Mouse (Mus musculus): ENCODE measurements around the gene Lsamp. TPM values are rescaled to one million over a fixed set of nuclear protein-coding genes. Genes with fewer than 3 reads are reported as not detected.
"Not testable (repeated sequence)": the region's sequence is repeated elsewhere in the genome, so short reads cannot be mapped to it uniquely, and the experiment has no call there.

Gene Lsamp
- total RNA-seq, 2 experiments from 2014 or later, result not detected

- ATAC-seq (ENCODE audit: poor library complexity, severe bottlenecking), result no peak
Observed at GRCm38 (mm10) chr16:41976897-41977296, 1992.7 kb downstream of the Lsamp start.

GRCm38 (mm10) chr16:41996956-41997355 lies 2012.8 kb downstream of the Lsamp start:
- no peak for ATAC-seq (ENCODE audit: poor library complexity, severe bottlenecking)

GRCm38 (mm10) chr16:42002925-42003324 lies 2018.8 kb downstream of the Lsamp start:
- ATAC-seq (ENCODE audit: poor library complexity, severe bottlenecking), result no peak

DNA sequence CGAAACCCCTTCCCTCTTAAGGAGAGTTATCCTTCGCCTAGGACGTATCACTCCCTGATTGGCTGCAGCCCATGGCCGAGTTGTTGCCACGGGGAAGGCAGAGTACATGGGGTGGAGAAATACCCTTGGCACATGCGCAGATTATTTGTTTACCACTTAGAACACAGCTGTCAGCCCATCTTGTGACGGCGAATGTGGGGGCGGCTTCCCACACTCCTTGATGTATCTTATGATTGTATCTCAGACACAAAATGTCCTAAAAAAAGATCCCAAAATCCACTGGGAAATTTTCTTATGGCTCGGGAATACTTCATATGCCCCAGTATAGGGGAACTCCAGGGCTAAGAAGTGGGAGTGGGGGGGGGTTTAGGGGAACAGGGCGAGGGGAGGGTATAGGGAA lies 2019.3 kb downstream of the Lsamp start:
- not testable (repeated sequence) for ATAC-seq (ENCODE audit: poor library complexity, severe bottlenecking)

DNA sequence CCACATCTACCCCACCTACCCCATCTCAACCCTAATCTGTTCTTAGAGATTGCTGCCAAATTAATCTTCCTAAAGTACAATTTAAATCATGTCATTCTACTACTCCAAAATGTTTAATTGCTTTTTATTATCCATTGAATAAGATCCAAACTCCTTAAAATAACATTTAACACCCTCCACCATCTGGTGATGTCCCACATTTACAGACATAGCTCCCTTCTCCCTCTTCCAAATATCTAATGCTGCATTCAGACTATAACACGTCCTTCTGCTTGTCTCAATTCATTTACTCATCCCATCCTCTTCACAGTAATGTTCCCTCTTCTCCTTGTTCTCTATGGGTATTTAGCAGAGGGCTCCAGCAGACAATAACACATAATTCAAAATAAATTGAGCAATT lies 2020.0 kb downstream of the Lsamp start:
- no peak for ATAC-seq (ENCODE audit: poor library complexity, severe bottlenecking)

DNA sequence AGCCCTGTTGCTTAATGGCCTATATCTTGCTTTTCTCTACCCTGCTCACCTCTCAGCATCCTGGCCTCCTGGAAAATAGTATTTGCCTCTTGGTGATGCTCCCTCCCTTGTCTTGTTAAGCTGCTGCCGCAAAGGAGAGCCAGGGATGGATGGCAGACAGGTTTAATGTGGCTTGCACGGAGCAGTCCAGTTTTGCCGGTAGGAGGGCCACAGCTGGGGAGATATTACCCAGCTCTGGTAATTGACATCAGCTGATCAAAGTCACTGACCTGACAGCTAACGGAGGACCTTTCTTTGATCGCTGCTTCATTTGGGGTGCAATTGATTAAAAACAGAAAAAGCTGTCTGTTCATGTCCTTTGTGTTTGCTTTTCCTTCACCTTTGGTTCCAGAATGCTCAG lies 2030.8 kb downstream of the Lsamp start:
- no peak for ATAC-seq (ENCODE audit: poor library complexity, severe bottlenecking)

DNA sequence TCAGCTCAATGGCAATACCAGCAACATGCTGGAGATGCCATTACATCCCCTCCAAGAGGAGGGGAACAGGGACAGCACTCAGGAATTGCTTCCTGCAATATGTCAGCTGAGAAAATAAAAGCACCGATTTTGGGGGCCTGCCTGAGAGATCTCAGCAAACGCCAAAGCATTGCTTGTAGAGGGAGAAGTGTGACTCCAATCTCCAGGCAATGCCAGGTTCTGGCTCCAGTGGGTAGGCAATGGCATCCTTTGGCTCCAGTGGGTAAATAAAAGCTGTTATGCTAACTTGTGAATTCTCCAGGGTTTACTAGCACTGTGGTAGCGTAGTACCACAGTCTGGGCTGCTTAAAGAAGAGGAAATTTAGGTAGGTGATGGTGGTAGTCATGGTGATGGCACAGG lies 2031.3 kb downstream of the Lsamp start:
- no peak for ATAC-seq (ENCODE audit: poor library complexity, severe bottlenecking)

- ATAC-seq (ENCODE audit: poor library complexity, severe bottlenecking), result no peak
Observed at GRCm38 (mm10) chr16:42016791-42017643, 2032.9 kb downstream of the Lsamp start.

DNA sequence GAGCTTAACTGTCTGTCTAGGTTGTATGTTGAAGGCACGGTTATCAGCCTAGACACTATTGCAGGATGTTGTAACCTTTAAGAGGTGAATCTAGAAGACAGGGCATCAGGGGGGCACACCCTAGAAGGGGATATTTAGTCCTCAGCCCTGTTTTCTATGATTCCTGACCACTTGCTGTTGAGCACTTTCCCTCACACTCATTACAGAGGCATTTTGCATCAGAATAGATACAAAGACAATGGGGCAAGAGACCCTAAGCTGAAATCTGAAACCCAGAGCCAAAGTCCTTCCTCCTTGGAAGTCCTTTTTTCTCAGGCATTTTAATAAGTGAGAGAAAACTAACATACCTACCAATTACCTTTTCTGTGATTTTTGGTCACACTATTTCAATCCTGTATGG lies 2038.4 kb downstream of the Lsamp start:
- no peak for ATAC-seq (ENCODE audit: poor library complexity, severe bottlenecking)

DNA sequence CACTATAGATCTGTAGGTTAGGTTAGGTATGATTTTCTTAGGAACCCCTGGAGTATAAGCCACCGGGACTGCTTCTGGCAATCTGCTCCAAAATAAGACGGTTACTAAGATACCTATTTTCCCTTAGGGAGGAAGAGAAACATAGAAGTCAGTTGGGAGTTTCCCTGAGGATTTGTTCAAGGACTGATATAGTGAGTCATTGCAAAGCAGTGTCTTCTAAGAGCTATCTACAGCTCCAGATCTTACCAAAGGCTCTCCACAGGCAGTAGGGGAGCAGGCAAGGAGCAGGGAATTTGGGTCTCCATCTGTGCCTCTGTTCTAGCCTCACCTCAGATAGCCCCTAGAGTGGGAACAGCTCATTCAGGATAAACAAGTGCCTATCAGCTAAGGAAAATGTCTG lies 2047.9 kb downstream of the Lsamp start:
- no peak for ATAC-seq (ENCODE audit: poor library complexity, severe bottlenecking)

DNA sequence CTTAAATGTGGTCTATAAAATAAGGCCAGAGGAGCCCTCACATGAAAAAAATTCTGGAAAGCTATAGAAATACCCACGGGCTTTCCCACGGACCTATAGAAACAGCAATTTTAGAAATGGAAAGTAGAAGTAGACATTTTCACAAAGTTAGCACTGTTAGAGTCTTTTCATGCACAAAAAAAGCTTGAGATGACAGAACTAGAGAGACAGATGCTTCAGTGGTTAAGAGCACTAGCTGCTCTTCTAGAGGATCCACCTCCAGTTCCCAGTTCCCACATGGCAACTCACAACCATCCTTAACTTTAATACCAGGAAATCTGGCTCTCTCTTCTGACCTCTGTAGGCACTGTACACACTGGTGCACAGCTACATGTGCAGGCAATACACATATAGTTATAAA lies 2049.3 kb downstream of the Lsamp start:
- ATAC-seq (ENCODE audit: poor library complexity, severe bottlenecking), result no peak

DNA sequence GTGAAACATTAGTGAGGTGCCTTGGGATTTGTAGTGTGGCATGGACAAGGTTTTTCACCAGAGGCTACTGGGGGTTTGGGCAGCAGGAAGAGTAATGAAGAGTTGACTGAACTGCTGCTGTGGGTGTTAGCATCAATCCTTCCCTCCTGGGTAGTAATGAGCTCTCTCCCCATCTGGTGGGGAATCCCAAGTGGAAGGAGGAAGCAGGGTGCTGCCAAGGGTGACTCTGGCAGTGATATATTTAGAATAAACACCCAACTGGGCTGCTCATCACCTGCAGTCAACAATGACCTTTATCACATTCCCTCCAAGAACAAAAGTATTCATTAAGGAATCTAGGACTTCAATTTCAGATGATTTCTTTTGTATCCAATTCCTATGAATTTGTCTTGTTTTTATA lies 2064.0 kb downstream of the Lsamp start:
- ATAC-seq (ENCODE audit: poor library complexity, severe bottlenecking), result no peak

- ATAC-seq (ENCODE audit: poor library complexity, severe bottlenecking), result no peak
Observed at GRCm38 (mm10) chr16:42059927-42060326, 2075.8 kb downstream of the Lsamp start.

- ATAC-seq (ENCODE audit: poor library complexity, severe bottlenecking), result no peak
Observed at GRCm38 (mm10) chr16:42074325-42074724, 2090.2 kb downstream of the Lsamp start.

GRCm38 (mm10) chr16:42079573-42079972 lies 2095.4 kb downstream of the Lsamp start:
- no peak for ATAC-seq (ENCODE audit: poor library complexity, severe bottlenecking)

DNA sequence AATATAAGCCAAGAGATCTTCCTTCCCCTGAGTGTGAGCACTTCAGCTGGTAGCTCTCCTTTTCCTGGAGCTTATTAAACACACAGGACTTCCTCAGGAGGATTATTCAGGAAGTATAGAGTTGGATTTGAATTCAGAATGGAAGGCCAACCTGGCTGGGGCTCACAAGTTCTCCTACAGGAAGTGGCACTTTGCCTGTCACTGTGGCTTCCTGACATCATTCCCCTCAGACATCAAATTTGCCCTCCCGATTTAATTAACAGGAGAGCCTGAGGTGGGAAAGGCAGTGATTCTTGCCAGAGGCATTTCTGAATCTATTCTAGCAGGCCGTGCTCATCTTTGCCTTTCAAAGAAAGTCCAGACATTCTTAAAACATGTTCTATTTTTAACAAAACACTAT lies 2097.4 kb downstream of the Lsamp start:
- no peak for ATAC-seq (ENCODE audit: poor library complexity, severe bottlenecking)

GRCm38 (mm10) chr16:42097510-42097909 lies 2113.3 kb downstream of the Lsamp start:
- no peak for ATAC-seq (ENCODE audit: poor library complexity, severe bottlenecking)

- no peak for ATAC-seq (ENCODE audit: poor library complexity, severe bottlenecking)
Observed at GRCm38 (mm10) chr16:42102186-42102585, 2118.0 kb downstream of the Lsamp start.

DNA sequence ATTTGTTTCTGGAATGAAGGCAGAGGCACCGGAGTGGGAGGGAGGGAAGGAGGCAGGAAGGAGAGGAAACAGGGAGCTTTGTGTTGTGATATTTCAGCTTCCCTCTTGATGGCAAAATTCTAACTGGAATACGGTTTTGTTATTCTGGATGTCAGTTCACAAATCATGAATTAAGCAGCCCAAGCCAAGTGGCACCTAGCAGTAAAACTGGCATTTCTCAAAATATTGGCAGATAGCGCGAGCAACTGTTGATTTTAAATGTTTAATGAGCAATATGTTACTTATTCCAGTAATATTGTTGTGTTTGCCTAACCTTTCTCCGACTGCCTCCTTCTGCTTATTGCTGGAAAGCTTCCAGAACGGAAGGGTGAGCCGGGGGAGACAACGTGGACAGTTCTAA lies 2118.5 kb downstream of the Lsamp start:
- no peak for ATAC-seq (ENCODE audit: poor library complexity, severe bottlenecking)

- ATAC-seq (ENCODE audit: poor library complexity, severe bottlenecking), result no peak
Observed at GRCm38 (mm10) chr16:42112251-42112650, 2128.1 kb downstream of the Lsamp start.

DNA sequence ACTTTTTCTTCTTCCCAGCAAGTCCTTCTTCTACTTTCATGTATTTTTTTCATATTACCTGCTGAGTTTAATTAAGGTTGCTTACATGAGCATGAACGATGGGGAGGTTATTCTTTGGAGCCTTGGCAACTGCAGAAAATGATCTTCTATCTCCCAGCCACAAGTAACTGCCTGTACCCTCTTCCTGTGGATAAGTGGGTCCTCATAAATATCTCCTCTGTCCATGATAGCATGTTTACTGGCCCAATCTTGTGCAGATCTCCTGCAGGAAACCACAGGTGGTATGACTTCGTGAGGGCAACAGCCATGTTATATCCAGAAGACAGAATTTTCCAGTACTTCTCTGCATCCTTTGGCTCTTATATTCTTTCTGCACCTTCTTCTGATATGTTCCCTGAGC lies 2129.1 kb downstream of the Lsamp start:
- no peak for ATAC-seq (ENCODE audit: poor library complexity, severe bottlenecking)

- ATAC-seq (ENCODE audit: poor library complexity, severe bottlenecking), result no peak
Observed at GRCm38 (mm10) chr16:42121788-42122187, 2137.6 kb downstream of the Lsamp start.

GRCm38 (mm10) chr16:42123826-42124225 lies 2139.7 kb downstream of the Lsamp start:
- no peak for ATAC-seq (ENCODE audit: poor library complexity, severe bottlenecking)

Measured in megakaryocyte, adult 5-6 weeks (primary cell).